8 mouse cellular contexts compared by ENCODE assay signal in the genomic region with DNA sequence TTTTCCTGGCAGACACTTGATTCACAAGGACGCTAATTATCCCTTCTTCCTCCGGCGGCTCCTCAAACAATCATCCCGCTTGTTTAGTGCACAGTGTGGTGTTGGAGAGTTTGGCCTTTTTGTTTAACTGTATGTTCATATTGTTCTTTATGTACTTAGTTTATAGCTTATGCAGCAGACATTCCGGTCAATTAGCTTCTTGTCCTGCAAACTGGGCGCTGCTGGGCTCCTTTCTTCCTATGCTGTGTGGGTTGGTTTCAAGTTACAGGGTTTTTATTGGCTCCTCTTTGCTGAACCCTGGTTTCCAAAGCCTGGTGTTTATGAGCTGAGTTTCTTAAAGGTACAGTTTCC.
DNase-seq lines count a peak whose midpoint lies in the region; ATAC-seq and TF ChIP-seq lines count a peak whose summit lies in the region.

No protein-coding gene starts in this region.

- H3K4me3 ChIP-seq in ES-Bruce4 (ENCODE audit: low read depth, low read length): peak overlapping the region; percentile 40
- peak overlapping the region; percentile 21 to 29 for H3K4me3 ChIP-seq in heart, embryonic 14.5 days (ENCODE audit: control insufficient read depth in 1 of 2, insufficient read depth in 1 of 2, low read depth in 1 of 2, low read length in 2 of 2)
- no peak overlapping the region for H3K4me3 ChIP-seq in kidney, postnatal 0 days (replicated peaks; ENCODE audit: low read depth, low read length)
- H3K4me3 ChIP-seq in midbrain, embryonic 14.5 days (replicated peaks; ENCODE audit: low read depth, low read length): no peak overlapping the region

- peak overlapping the region; percentile 59 for H3K27ac ChIP-seq in ES-Bruce4 (ENCODE audit: insufficient read depth, low read length)
- peak overlapping the region; percentile 54 to 73 for H3K27ac ChIP-seq in heart, embryonic 14.5 days (replicated peaks in 1 of 2; ENCODE audit: control insufficient read depth in 1 of 2, insufficient read depth in 1 of 2, low read depth in 2 of 2, low read length in 2 of 2)
- H3K27ac ChIP-seq in kidney, postnatal 0 days: peak overlapping the region; percentile 91
- 0 out of 2 replicates have a peak overlapping the region, but pooled peaks have one; percentile 20 for H3K27ac ChIP-seq in midbrain, embryonic 14.5 days (replicated peaks; ENCODE audit: low read depth, low read length)

- H3K4me1 ChIP-seq in ES-Bruce4 (ENCODE audit: control insufficient read depth, insufficient read depth, low read length): peaks cover 17% of the 10 kb centered on the region
- H3K4me1 ChIP-seq in heart, embryonic 14.5 days (ENCODE audit: control insufficient read depth in 2 of 2, insufficient read depth in 2 of 2, low read length in 2 of 2): peaks cover 19 to 50% of the 10 kb centered on the region in 2 experiments
- peaks cover 34% of the 10 kb centered on the region for H3K4me1 ChIP-seq in kidney, postnatal 0 days (replicated peaks; ENCODE audit: insufficient read depth, low read length)
- H3K4me1 ChIP-seq in midbrain, embryonic 14.5 days (ENCODE audit: control insufficient read depth, insufficient read depth, low read length): peaks cover 30% of the 10 kb centered on the region

- H3K9me3 ChIP-seq in ES-Bruce4 (replicated peaks; ENCODE audit: control insufficient read depth, insufficient read depth, low read length, poor library complexity, severe bottlenecking): no peaks in the 10 kb centered on the region
- no peaks in the 10 kb centered on the region for H3K9me3 ChIP-seq in heart, embryonic 14.5 days (ENCODE audit: control insufficient read depth, low read length)
- no peaks in the 10 kb centered on the region for H3K9me3 ChIP-seq in kidney, postnatal 0 days (replicated peaks; ENCODE audit: low read length)
- no peaks in the 10 kb centered on the region for H3K9me3 ChIP-seq in midbrain, embryonic 14.5 days (ENCODE audit: control insufficient read depth, low read length)

- no peaks in the 10 kb centered on the region for H3K36me3 ChIP-seq in ES-Bruce4 (ENCODE audit: control insufficient read depth, insufficient read depth, low read length, poor library complexity, severe bottlenecking)
- no peaks in the 10 kb centered on the region for H3K36me3 ChIP-seq in heart, embryonic 14.5 days (ENCODE audit: control insufficient read depth, insufficient read depth, low read length)
- H3K36me3 ChIP-seq in kidney, postnatal 0 days (ENCODE audit: insufficient read depth, low read length): no peaks in the 10 kb centered on the region
- H3K36me3 ChIP-seq in midbrain, embryonic 14.5 days (ENCODE audit: control insufficient read depth, insufficient read depth, low read length): no peaks in the 10 kb centered on the region

- no peak for TF ChIP-seq POLR2A in ES-Bruce4 (IDR thresholded peaks at IDR 0.05; ENCODE audit: insufficient read depth, low read length)

- H3K9ac ChIP-seq in ES-Bruce4 (ENCODE audit: low read depth, poor library complexity, severe bottlenecking): no peak overlapping the region
- H3K9ac ChIP-seq in heart, embryonic 14.5 days (ENCODE audit: low read length): peak overlapping the region; percentile 39; the same call in 1 of the 2 replicates
- H3K9ac ChIP-seq in kidney, postnatal 0 days (ENCODE audit: low read depth, low read length): no peak overlapping the region
- no peak overlapping the region for H3K9ac ChIP-seq in midbrain, embryonic 14.5 days (replicated peaks; ENCODE audit: low read length)

- H3K4me2 ChIP-seq in heart, embryonic 14.5 days (ENCODE audit: low read length): peak overlapping the region; percentile 61
- peak overlapping the region; percentile 50 for H3K4me2 ChIP-seq in kidney, postnatal 0 days (ENCODE audit: low read length)
- peak overlapping the region; percentile 37 for H3K4me2 ChIP-seq in midbrain, embryonic 14.5 days (ENCODE audit: low read length)

- no peak for ATAC-seq in heart, embryonic 14.5 days (ENCODE audit: insufficient number of reproducible peaks, insufficient read depth, low FRiP score, low read depth)
- ATAC-seq in kidney, postnatal 0 days (replicated peaks; ENCODE audit: low FRiP score, low read depth): peak; percentile 69; the same call in 1 of the 2 replicates
- ATAC-seq in midbrain, embryonic 14.5 days (ENCODE audit: low FRiP score, low TSS enrichment): no peak

- TF ChIP-seq CTCF in ES-Bruce4 (IDR thresholded peaks at IDR 0.05; ENCODE audit: low read depth, low read length): no peak
- no peak for TF ChIP-seq CTCF in kidney, postnatal 0 days (IDR thresholded peaks at IDR 0.05; ENCODE audit: low read depth)

- no peaks in the 10 kb centered on the region for H3K27me3 ChIP-seq in ES-Bruce4 (ENCODE audit: control insufficient read depth, insufficient read depth, low read length, poor library complexity, severe bottlenecking)
- H3K27me3 ChIP-seq in heart, embryonic 14.5 days (ENCODE audit: control insufficient read depth, insufficient read depth, low read length): no peaks in the 10 kb centered on the region
- H3K27me3 ChIP-seq in kidney, postnatal 0 days (ENCODE audit: insufficient read depth, low read length): no peaks in the 10 kb centered on the region
- no peaks in the 10 kb centered on the region for H3K27me3 ChIP-seq in midbrain, embryonic 14.5 days (ENCODE audit: control insufficient read depth, insufficient read depth, low read length)

- no peak for TF ChIP-seq EP300 in ES-Bruce4 (IDR thresholded peaks at IDR 0.05; ENCODE audit: insufficient read depth, low read depth, low read length)

- 1% methylated on average over 6 of the region's 6 CpGs for WGBS in heart, embryonic 14.5 days
- WGBS in kidney, postnatal 0 days: 2% methylated on average over 6 of the region's 6 CpGs
- 3% methylated on average over 6 of the region's 6 CpGs for WGBS in midbrain, embryonic 14.5 days

- DNase-seq in embryo, embryonic 10 days (ENCODE audit: low spot score): peak; percentile 75
- DNase-seq in kidney, postnatal 0 days (ENCODE audit: low spot score): peak; percentile 97
- DNase-seq in midbrain, embryonic 14.5 days: peak; percentile 54
- DNase-seq in thymus, postnatal 14 days: no peak
- no peak for DNase-seq in c-Kit-positive CD71-positive TER-119-positive erythroid progenitor cells, embryonic 14.5 days (ENCODE audit: low spot score)
- DNase-seq in right cerebral cortex, postnatal 4 days: no peak

Comparison
In these comparisons a context has a peak if more than half of its experiments do, and no peak if none do; other contexts are left out.
1. H3K27ac ChIP-seq: peak in every context shown above with its lines; median percentile 91 in kidney, postnatal 0 days; 64 in heart, embryonic 14.5 days; 59 in ES-Bruce4; 20 in midbrain, embryonic 14.5 days.
2. H3K4me3 ChIP-seq: peak in ES-Bruce4 (single experiment) and heart, embryonic 14.5 days (2 of 2); none in kidney, postnatal 0 days (single experiment) and midbrain, embryonic 14.5 days (single experiment).
3. DNase-seq: peak in embryo, embryonic 10 days (single experiment), kidney, postnatal 0 days (single experiment) and midbrain, embryonic 14.5 days (single experiment); none in thymus, postnatal 14 days (single experiment), c-Kit-positive CD71-positive TER-119-positive erythroid progenitor cells, embryonic 14.5 days (single experiment) and right cerebral cortex, postnatal 4 days (single experiment).
4. Peak in every context shown above with its lines, with median percentiles within 50 percentile points of each other: H3K4me2 ChIP-seq.